Mouse (Mus musculus) forelimb bud, embryonic 11.5 days (tissue): ENCODE measurements around the gene Gadd45b.

Experiments
- DNase-seq: peaks from one replicate; pipeline ENCODE4 v3.0.0-alpha.2; 2012; ENCODE audit warnings: low read depth, low spot score

Gene Gadd45b

GRCm38 (mm10) chr10:80956385-80956784 lies 26.5 kb downstream of the Gadd45b start:
- DNase-seq, result no peak

- DNase-seq, result no peak
Measured at GRCm38 (mm10) chr10:80956901-80957300, 27.0 kb downstream of the Gadd45b start.

- DNase-seq, result no peak
Measured at GRCm38 (mm10) chr10:80957791-80958190, 27.9 kb downstream of the Gadd45b start.

- DNase-seq, result no peak
Measured at GRCm38 (mm10) chr10:80958979-80959637, 29.2 kb downstream of the Gadd45b start.

GRCm38 (mm10) chr10:80960551-80961508 lies 31.0 kb downstream of the Gadd45b start:
- peak; percentile 75 for DNase-seq

- no peak for DNase-seq
Measured at GRCm38 (mm10) chr10:80962051-80962472, 32.2 kb downstream of the Gadd45b start.

GRCm38 (mm10) chr10:80962585-80962984 lies 32.7 kb downstream of the Gadd45b start:
- DNase-seq, result no peak

- no peak for DNase-seq
Measured at GRCm38 (mm10) chr10:80963031-80963975, 33.4 kb downstream of the Gadd45b start.

GRCm38 (mm10) chr10:80966296-80966695 lies 36.4 kb downstream of the Gadd45b start:
- DNase-seq, result no peak

GRCm38 (mm10) chr10:80967101-80967656 lies 37.3 kb downstream of the Gadd45b start:
- no peak for DNase-seq

GRCm38 (mm10) chr10:80968106-80968505 lies 38.2 kb downstream of the Gadd45b start:
- no peak for DNase-seq

GRCm38 (mm10) chr10:80969298-80969697 lies 39.4 kb downstream of the Gadd45b start:
- no peak for DNase-seq

- no peak for DNase-seq
Measured at GRCm38 (mm10) chr10:80970159-80970558, 40.3 kb downstream of the Gadd45b start.

GRCm38 (mm10) chr10:80971533-80971932 lies 41.7 kb downstream of the Gadd45b start:
- no peak for DNase-seq

- DNase-seq, result no peak
Measured at GRCm38 (mm10) chr10:80972071-80972987, 42.5 kb downstream of the Gadd45b start.

GRCm38 (mm10) chr10:80973722-80974121 lies 43.8 kb downstream of the Gadd45b start:
- no peak for DNase-seq

- DNase-seq, result no peak
Measured at GRCm38 (mm10) chr10:80975478-80975877, 45.6 kb downstream of the Gadd45b start.

- DNase-seq, result no peak
Measured at GRCm38 (mm10) chr10:80981564-80982112, 51.8 kb downstream of the Gadd45b start.
